Mouse (Mus musculus) hindlimb bud, embryonic 11.5 days (tissue): ENCODE results near the gene Wnk2.

Experiments used
- DNase-seq: peaks from one replicate; pipeline ENCODE4 v3.0.0-alpha.2; 2012; ENCODE audit warnings: low read depth, low spot score; ENCODE audit errors: extremely low spot score

The Wnk2 gene

GRCm38 (mm10) chr13:49053333-49053732 lies 94.5 kb downstream of the Wnk2 start:
- peak; percentile 26 for DNase-seq

- no peak for DNase-seq
These were observed 95.3 kb downstream of the Wnk2 start for GRCm38 (mm10) chr13:49052512-49052911.

- no peak for DNase-seq
These were observed 100.4 kb downstream of the Wnk2 start for GRCm38 (mm10) chr13:49047393-49047792.

GRCm38 (mm10) chr13:49044145-49044561 lies 103.7 kb downstream of the Wnk2 start:
- DNase-seq = no peak

GRCm38 (mm10) chr13:49042371-49042770 lies 105.4 kb downstream of the Wnk2 start:
- no peak for DNase-seq

GRCm38 (mm10) chr13:49036928-49037574 lies 110.8 kb downstream of the Wnk2 start:
- no peak for DNase-seq

- DNase-seq = no peak
These were observed 111.4 kb downstream of the Wnk2 start for GRCm38 (mm10) chr13:49036436-49036835.

GRCm38 (mm10) chr13:49031029-49031428 lies 116.8 kb downstream of the Wnk2 start:
- no peak for DNase-seq

GRCm38 (mm10) chr13:49028757-49029539 lies 118.9 kb downstream of the Wnk2 start:
- DNase-seq = no peak

- no peak for DNase-seq
These were observed 120.8 kb downstream of the Wnk2 start for GRCm38 (mm10) chr13:49027057-49027456.

GRCm38 (mm10) chr13:49025521-49025920 lies 122.3 kb downstream of the Wnk2 start:
- DNase-seq = no peak

GRCm38 (mm10) chr13:49024763-49025162 lies 123.1 kb downstream of the Wnk2 start:
- no peak for DNase-seq

GRCm38 (mm10) chr13:49021693-49022092 lies 126.1 kb downstream of the Wnk2 start:
- DNase-seq = no peak

- no peak for DNase-seq
These were observed 127.7 kb downstream of the Wnk2 start for GRCm38 (mm10) chr13:49020152-49020551.

- DNase-seq = no peak
These were observed 130.4 kb downstream of the Wnk2 start for GRCm38 (mm10) chr13:49017375-49017774.

GRCm38 (mm10) chr13:49016311-49016761 lies 131.5 kb downstream of the Wnk2 start:
- DNase-seq = no peak

- no peak for DNase-seq
These were observed 132.2 kb downstream of the Wnk2 start for GRCm38 (mm10) chr13:49015366-49016306.

- DNase-seq = no peak
These were observed 134.5 kb downstream of the Wnk2 start for GRCm38 (mm10) chr13:49013206-49013794.

GRCm38 (mm10) chr13:49001691-49002090 lies 146.1 kb downstream of the Wnk2 start:
- no peak for DNase-seq

GRCm38 (mm10) chr13:48998591-48998990 lies 149.2 kb downstream of the Wnk2 start:
- DNase-seq = peak; percentile 81

GRCm38 (mm10) chr13:48996731-48997130 lies 151.1 kb downstream of the Wnk2 start:
- no peak for DNase-seq
